Mouse (Mus musculus) stomach, postnatal 0 days (tissue): ENCODE measurements around the gene Dohh.

Source experiments
- CTCF ChIP-seq: IDR thresholded peaks from 2 replicates; pipeline ENCODE4 v1.5.1; 2016; ENCODE audit warnings: antibody characterized with exemption, low read depth, mild to moderate bottlenecking, moderate library complexity
- EP300 ChIP-seq: optimal IDR thresholded peaks from 2 replicates; pipeline ENCODE3; 2016; ENCODE audit warnings: antibody characterized with exemption

- TF ChIP-seq CTCF: peak; percentile 4; the same call in 1 of the 2 replicates
- TF ChIP-seq EP300: no peak
Measured at GRCm38 (mm10) chr10:81393456-81394063, 9.3 kb downstream of the Dohh start.
